Mouse (Mus musculus) forebrain, postnatal 0 days (tissue): ENCODE data around the gene Tmem95. TPM values are rescaled to one million over a fixed set of nuclear protein-coding genes. Genes with fewer than 3 reads are reported as not detected.

Experiments
- ATAC-seq: fragments of 200-750 bp; cut with Nextera tagmentation; 2 replicates; pipeline ENCODE4 v1.8.0; 2017; ENCODE audit warnings: mild to moderate bottlenecking, moderate library complexity
- DNase-seq: peaks from one replicate; pipeline ENCODE4 v3.0.0-alpha.2; 2015
- H3K27ac ChIP-seq: fragments of 300-500 bp; sonication (generic); 2 replicates; pipeline ENCODE4 v1.5.1; 2014; ENCODE audit warnings: low read depth, mild to moderate bottlenecking, antibody characterized with exemption, low read length, moderate library complexity, mixed read lengths
- H3K27me3 ChIP-seq: fragments of 300-500 bp; sonication (generic); 2 replicates; pipeline ENCODE4 v1.6.1; 2014; ENCODE audit warnings: mild to moderate bottlenecking, low read length, mixed read lengths; ENCODE audit not compliant: insufficient read depth
- H3K36me3 ChIP-seq: fragments of 300-500 bp; sonication (generic); 2 replicates; pipeline ENCODE4 v1.6.1; 2014; ENCODE audit warnings: mild to moderate bottlenecking, moderate library complexity; ENCODE audit not compliant: insufficient read depth
- H3K4me1 ChIP-seq: fragments of 300-500 bp; sonication (generic); 2 replicates; pipeline ENCODE4 v1.6.1; 2014; ENCODE audit warnings: antibody characterized with exemption; ENCODE audit not compliant: insufficient read depth
- H3K4me2 ChIP-seq: fragments of 300-500 bp; sonication (generic); 2 replicates; pipeline ENCODE4 v1.6.1; 2014; ENCODE audit warnings: low read depth, mild to moderate bottlenecking, moderate library complexity
- H3K4me3 ChIP-seq: fragments of 300-500 bp; sonication (generic); 2 replicates; pipeline ENCODE4 v1.5.1; 2014; ENCODE audit warnings: low read depth, low read length, mixed read lengths
- H3K9ac ChIP-seq: fragments of 300-500 bp; sonication (generic); 2 replicates; pipeline ENCODE4 v1.6.1; 2014; ENCODE audit warnings: mild to moderate bottlenecking
- H3K9me3 ChIP-seq: fragments of 300-500 bp; sonication (generic); 2 replicates; pipeline ENCODE4 v1.6.1; 2016; ENCODE audit warnings: low read length
- CTCF ChIP-seq: sonication (generic); IDR thresholded peaks from 2 replicates; pipeline ENCODE4 v1.5.1; 2016; ENCODE audit warnings: antibody characterized with exemption, control low read depth, low read depth
- WGBS: fragments of 180-500 bp; shearing (Covaris S2); extraction: QIAGEN DNeasy Blood & Tissue Kit; methylation state at CpG from one replicate; pipeline ENCODE4 v1.1.7; 2014; 5-methylcytosine and 5-hydroxymethylcytosine counted together
- polyA plus RNA-seq: library from polyadenylated mRNA; unstranded; fragments of >200 nt; fragmentation: Nextera tagmentation; extraction: Ambion mirVana; gene quantifications from 2 replicates; pipeline ENCODE4 v1.2.1, GENCODE M21; 2015
- total RNA-seq: library from RNA; depleted of rRNA; stranded (reverse); fragments of >200 nt; gene quantifications from 2 replicates; pipeline ENCODE4 v1.2.3, GENCODE M21; 2014

Gene Tmem95
- total and polyA plus RNA-seq, 2 experiments from 2014 or later = not detected

- Histone ChIP-seq H3K4me1 (peaks cover 11% of the 10 kb centered on the region), H3K36me3 (peaks cover 42% of the 10 kb centered on the region), H3K27me3 (no peaks in the 10 kb centered on the region), H3K27ac (no peak overlapping the region), H3K4me3 (0 out of 2 replicates have a peak overlapping the region, but pooled peaks have one; percentile 74), H3K9ac (no peak overlapping the region), H3K9me3 (no peaks in the 10 kb centered on the region), H3K4me2 (peak overlapping the region; percentile 62)
- no peak for TF ChIP-seq CTCF
- DNase-seq (no peak), ATAC-seq (no peak)
- 96% methylated on average over 6 of the region's 6 CpGs for WGBS
Observed at GRCm38 (mm10) chr11:69848021-69848420, 29.8 kb downstream of the Tmem95 start.

GRCm38 (mm10) chr11:69846738-69847688 lies 30.8 kb downstream of the Tmem95 start:
- Histone ChIP-seq H3K4me3 (peak overlapping the region; percentile 74), H3K36me3 (peaks cover 38% of the 10 kb centered on the region), H3K4me1 (peaks cover 11% of the 10 kb centered on the region), H3K9ac (peak overlapping the region; percentile 96), H3K4me2 (peak overlapping the region; percentile 62), H3K27ac (peak overlapping the region; percentile 80), H3K27me3 (no peaks in the 10 kb centered on the region), H3K9me3 (no peaks in the 10 kb centered on the region)
- DNase-seq (peak; percentile 64), ATAC-seq (peak; percentile 40)
- WGBS = 11% methylated on average over 37 of the region's 37 CpGs
- TF ChIP-seq CTCF = no peak

- Histone ChIP-seq H3K4me2 (peak within 1 kb of the TSS; percentile 62), H3K4me1 (peaks cover 11% of the 10 kb centered on the region), H3K27me3 (no peaks in the 10 kb centered on the region), H3K9me3 (no peaks in the 10 kb centered on the region), H3K4me3 (peak within 1 kb of the TSS; percentile 74), H3K27ac (peak within 1 kb of the TSS; percentile 80), H3K9ac (peak within 1 kb of the TSS; percentile 96), H3K36me3 (peaks cover 30% of the 10 kb centered on the region)
- peak; percentile 19 for TF ChIP-seq CTCF
- DNase-seq = peak; percentile 94
- 1% methylated on average over 37 of the region's 38 CpGs for WGBS
- ATAC-seq = peak; percentile 96
Observed at GRCm38 (mm10) chr11:69846198-69846680, 31.6 kb downstream of the Tmem95 start, which contains the start of gene Plscr3. Plscr3 (plus strand) TSS chr11:69846376.

- Histone ChIP-seq H3K9me3 (no peaks in the 10 kb centered on the region), H3K9ac (peak overlapping the region; percentile 72), H3K27ac (peak overlapping the region; percentile 88), H3K4me1 (peaks cover 20% of the 10 kb centered on the region), H3K36me3 (no peaks in the 10 kb centered on the region), H3K27me3 (no peaks in the 10 kb centered on the region), H3K4me2 (peak overlapping the region; percentile 95), H3K4me3 (peak overlapping the region; percentile 87)
- TF ChIP-seq CTCF = no peak
- ATAC-seq (no peak; the same call in 1 of the 2 replicates), DNase-seq (no peak)
- WGBS = 3% methylated on average over 7 of the region's 7 CpGs
Observed at GRCm38 (mm10) chr11:69838714-69839104, 39.1 kb downstream of the Tmem95 start.

GRCm38 (mm10) chr11:69837952-69838713 lies 39.7 kb downstream of the Tmem95 start, which contains the start of gene Tmem256:
Tmem256 (plus strand) TSS chr11:69838514.
- H3K4me1 ChIP-seq = peaks cover 22% of the 10 kb centered on the region
- peak within 1 kb of the TSS; percentile 87 for H3K4me3 ChIP-seq
- ATAC-seq (peak; percentile 94), DNase-seq (peak; percentile 99)
- no peaks in the 10 kb centered on the region for H3K27me3 ChIP-seq
- no peaks in the 10 kb centered on the region for H3K9me3 ChIP-seq
- peak within 1 kb of the TSS; percentile 96 for H3K9ac ChIP-seq
- 1% methylated on average over 34 of the region's 34 CpGs for WGBS
- no peak for TF ChIP-seq CTCF
- H3K27ac ChIP-seq = peak within 1 kb of the TSS; percentile 97
- peaks cover 5% of the 10 kb centered on the region for H3K36me3 ChIP-seq
- peak within 1 kb of the TSS; percentile 95 for H3K4me2 ChIP-seq

- peak; percentile 81 for ATAC-seq
- 1% methylated on average over 26 of the region's 32 CpGs for WGBS
- Histone ChIP-seq H3K4me3 (peak within 1 kb of the TSS; percentile 87), H3K27me3 (no peaks in the 10 kb centered on the region), H3K9me3 (no peaks in the 10 kb centered on the region), H3K4me2 (peak within 1 kb of the TSS; percentile 95), H3K9ac (peak within 1 kb of the TSS; percentile 96), H3K36me3 (peaks cover 11% of the 10 kb centered on the region), H3K27ac (peak within 1 kb of the TSS; percentile 97), H3K4me1 (peaks cover 22% of the 10 kb centered on the region)
- peak; percentile 50; the same call in 1 of the 2 replicates for TF ChIP-seq CTCF
- DNase-seq = peak; percentile 93
Observed at GRCm38 (mm10) chr11:69837604-69837951, 40.2 kb downstream of the Tmem95 start, which contains the start of gene Nlgn2. Nlgn2 (minus strand) TSS chr11:69837784.
